ENCODE assay signal across 13 mouse cellular contexts in the genomic region with DNA sequence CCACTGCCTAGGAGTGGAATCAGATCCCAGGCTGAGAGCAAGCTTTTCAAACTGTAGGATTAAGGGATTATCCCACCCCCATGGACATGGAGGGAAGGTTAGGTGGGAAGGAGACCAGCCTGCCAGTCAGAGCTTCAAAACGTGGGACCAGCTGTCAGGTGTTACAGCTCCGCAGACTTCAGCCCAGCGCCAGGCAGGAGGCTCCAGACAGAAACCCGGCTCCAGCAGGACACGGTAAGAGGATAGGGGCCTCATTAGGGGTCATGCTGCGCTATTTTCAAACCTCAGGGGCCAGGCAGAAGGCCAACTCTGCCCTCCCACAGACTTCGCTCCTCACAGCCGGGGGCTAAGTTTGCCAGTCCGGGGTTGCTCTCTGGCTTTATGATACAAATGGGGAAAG. TPM values are rescaled to one million over a fixed set of nuclear protein-coding genes. Genes with fewer than 3 reads are reported as not detected.
DNase-seq lines count a peak whose midpoint lies in the region; ATAC-seq lines count a peak whose summit lies in the region.
"Had no signal": no experiment of that assay in that cellular context is flagged by ENCODE, and none has a peak within 500 bp of the region (broad histone marks: within the 10 kb centered on the region; RNA-seq: fewer than 3 reads in every experiment).

No protein-coding gene starts in this region.

- no peaks in the 10 kb centered on the region for H3K9me3 ChIP-seq in kidney, embryonic 14.5 days (ENCODE audit: control insufficient read depth, low read length)
- no peaks in the 10 kb centered on the region for H3K9me3 ChIP-seq in hindbrain, embryonic 16.5 days (ENCODE audit: control insufficient read depth, low read length)

- intact Hi-C loops in left cerebral cortex, postnatal 36 days (cut with DNase I), result no loop called here

- H3K27ac ChIP-seq in kidney, embryonic 14.5 days (ENCODE audit: low read depth, low read length), result 0 out of 2 replicates have a peak overlapping the region, but pooled peaks have one; percentile 14
- H3K27ac ChIP-seq in hindbrain, embryonic 16.5 days (ENCODE audit: low read depth, low read length), result no peak overlapping the region; the same call in 1 of the 2 replicates
- H3K27ac ChIP-seq: liver, embryonic 14.5 days had no signal

- H3K9ac ChIP-seq in kidney, embryonic 14.5 days (ENCODE audit: low read depth, low read length), result no peak overlapping the region
- H3K9ac ChIP-seq in hindbrain, embryonic 16.5 days (ENCODE audit: low read depth, low read length), result no peak overlapping the region
- H3K9ac ChIP-seq: liver, embryonic 14.5 days had no signal

- peak; percentile 48 to 61 for DNase-seq in cerebellum, postnatal 10 days
- no peak for DNase-seq in cerebellum, adult 18-20 months
- DNase-seq in kidney, adult 8-10 months, result no peak
- DNase-seq in retina, embryonic 14.5 days (ENCODE audit: low spot score), result peak; percentile 61
- DNase-seq in left cerebral cortex, postnatal 36 days (ENCODE audit: low spot score in 2 of 2), result no peak
- no peak for DNase-seq in spleen, postnatal 36 days (ENCODE audit: low spot score in 2 of 2)
- DNase-seq: adrenal gland, adult 2 months; cerebellum, adult 9-11 months had no signal

- peaks cover 25% of the 10 kb centered on the region for H3K4me1 ChIP-seq in kidney, embryonic 14.5 days (ENCODE audit: control insufficient read depth, insufficient read depth, low read length)
- H3K4me1 ChIP-seq in hindbrain, embryonic 16.5 days (ENCODE audit: control insufficient read depth, insufficient read depth, low read depth, low read length), result peaks cover 39% of the 10 kb centered on the region

- H3K27me3 ChIP-seq in kidney, embryonic 14.5 days (ENCODE audit: control insufficient read depth, insufficient read depth, low read length), result no peaks in the 10 kb centered on the region
- no peaks in the 10 kb centered on the region for H3K27me3 ChIP-seq in hindbrain, embryonic 16.5 days (replicated peaks; ENCODE audit: control insufficient read depth, insufficient read depth, low read length)

- 5% methylated on average over 9 of the region's 9 CpGs for WGBS in kidney, embryonic 14.5 days
- 10% methylated on average over 9 of the region's 9 CpGs for WGBS in hindbrain, embryonic 16.5 days

- peaks cover 6% of the 10 kb centered on the region; the same call in 1 of the 2 replicates for H3K36me3 ChIP-seq in kidney, embryonic 14.5 days (ENCODE audit: control insufficient read depth, insufficient read depth, low read length)
- H3K36me3 ChIP-seq in hindbrain, embryonic 16.5 days (ENCODE audit: control insufficient read depth, insufficient read depth, low read length), result no peaks in the 10 kb centered on the region

- peak; percentile 38; the same call in 1 of the 2 replicates for ATAC-seq in kidney, embryonic 14.5 days (ENCODE audit: low FRiP score, low TSS enrichment)
- ATAC-seq in hindbrain, embryonic 16.5 days, result peak; percentile 15; the same call in 1 of the 2 replicates

- no peak overlapping the region for H3K4me3 ChIP-seq in kidney, embryonic 14.5 days (ENCODE audit: low read length)
- no peak overlapping the region for H3K4me3 ChIP-seq in hindbrain, embryonic 16.5 days (ENCODE audit: low read length)

- H3K4me2 ChIP-seq in kidney, embryonic 14.5 days (replicated peaks; ENCODE audit: low read depth, low read length), result no peak overlapping the region
- peak overlapping the region; percentile 15; the same call in 1 of the 2 replicates for H3K4me2 ChIP-seq in hindbrain, embryonic 16.5 days (ENCODE audit: low read length)

RNA-seq across cellular contexts. Expression of a gene that starts 16.0 kb away (rescaled TPM):
- polyA plus RNA-seq in kidney, embryonic 14.5 days (2014; fragmentation: Nextera tagmentation; extraction: Ambion mirVana), result 19.7 and 29.9 TPM in 2 replicates
- 43.4 and 45.9 TPM in 2 replicates for polyA plus RNA-seq in hindbrain, embryonic 16.5 days (2015; fragmentation: Nextera tagmentation; extraction: Ambion mirVana)
- 1 to 10 TPM; 7.5 to 8.9 TPM for total RNA-seq in left cerebral cortex, postnatal 36 days (2021)

RNA-seq across cellular contexts. Expression of a gene that starts 32.3 kb away (rescaled TPM):
- 3.4 and 6.8 TPM in 2 replicates for polyA plus RNA-seq in kidney, embryonic 14.5 days (2014; fragmentation: Nextera tagmentation; extraction: Ambion mirVana)
- 1.8 and 2.3 TPM in 2 replicates for polyA plus RNA-seq in hindbrain, embryonic 16.5 days (2015; fragmentation: Nextera tagmentation; extraction: Ambion mirVana)
- total RNA-seq in left cerebral cortex, postnatal 36 days (2021), result 1 to 10 TPM; 2.2 to 3.2 TPM

RNA-seq across cellular contexts. Expression of a gene that starts 53.0 kb away (rescaled TPM):
- 1.0 and 1.1 TPM in 2 replicates for polyA plus RNA-seq in kidney, embryonic 14.5 days (2014; fragmentation: Nextera tagmentation; extraction: Ambion mirVana)
- 0.36 and 0.46 TPM in 2 replicates for polyA plus RNA-seq in hindbrain, embryonic 16.5 days (2015; fragmentation: Nextera tagmentation; extraction: Ambion mirVana)
- total RNA-seq in left cerebral cortex, postnatal 36 days (2021), result under 1 TPM in 1 of 2 experiments, not detected in 1; 0.16 TPM
- total RNA-seq: megakaryocyte progenitor cell, adult 5-6 weeks; MEL had no signal

Comparison
In these comparisons a context has a peak if more than half of its experiments do, and no peak if none do; other contexts are left out.
1. DNase-seq: peak in cerebellum, postnatal 10 days (2 of 2) and retina, embryonic 14.5 days (single experiment); none in cerebellum, adult 18-20 months (0 of 2), kidney, adult 8-10 months (0 of 2), left cerebral cortex, postnatal 36 days (0 of 2) and spleen, postnatal 36 days (0 of 2).